Mouse (Mus musculus): Measurements from ENCODE around the gene Mgat3.

DNA sequence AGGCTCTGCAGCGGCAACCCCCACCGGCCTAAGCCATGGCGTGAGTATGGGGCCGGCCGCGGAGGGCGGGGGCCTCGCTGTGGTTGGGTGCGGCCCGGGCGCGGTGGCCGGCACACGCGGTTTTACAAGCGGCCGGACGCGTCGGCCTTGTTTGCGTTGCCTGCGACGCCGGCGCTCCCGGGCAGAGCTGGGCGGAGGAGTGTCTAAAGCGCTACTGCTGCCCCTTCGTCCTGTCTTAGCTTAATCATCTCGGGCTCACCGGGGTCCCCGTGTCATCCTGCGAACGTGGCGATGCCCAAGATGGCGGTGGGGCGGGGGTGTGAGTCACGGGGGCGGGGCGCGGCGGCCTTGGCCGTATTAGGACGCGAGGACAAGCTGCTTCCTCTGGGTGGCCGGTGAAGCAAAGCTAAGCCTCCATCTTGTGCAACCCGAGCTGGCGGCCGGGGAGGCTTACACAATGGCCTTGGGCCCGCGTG is 82.2 kb downstream of the Mgat3 start:
- TF ChIP-seq CTCF (IDR thresholded peaks at IDR 0.05; ENCODE audit: low read depth), result no peak
- 0 out of 2 replicates have a peak, but pooled peaks have one; percentile 12 for TF ChIP-seq EP300 (IDR thresholded peaks at IDR 0.05; ENCODE audit: low read depth)
